Mouse (Mus musculus): ENCODE data around the gene Uba6. TPM values are rescaled to one million over a fixed set of nuclear protein-coding genes. Genes with fewer than 3 reads are reported as not detected.

The Uba6 gene
- total RNA-seq (2021) = 1 to 10 TPM; 4.8 to 6.4 TPM
- long read RNA-seq, experiment 1, partial matches to known transcripts = 1 of 2 reads
- long read RNA-seq, experiment 1, other reads (novel, unspliced or antisense) = 1 of 2 reads
- long read RNA-seq, experiment 2 = 0 reads

DNA sequence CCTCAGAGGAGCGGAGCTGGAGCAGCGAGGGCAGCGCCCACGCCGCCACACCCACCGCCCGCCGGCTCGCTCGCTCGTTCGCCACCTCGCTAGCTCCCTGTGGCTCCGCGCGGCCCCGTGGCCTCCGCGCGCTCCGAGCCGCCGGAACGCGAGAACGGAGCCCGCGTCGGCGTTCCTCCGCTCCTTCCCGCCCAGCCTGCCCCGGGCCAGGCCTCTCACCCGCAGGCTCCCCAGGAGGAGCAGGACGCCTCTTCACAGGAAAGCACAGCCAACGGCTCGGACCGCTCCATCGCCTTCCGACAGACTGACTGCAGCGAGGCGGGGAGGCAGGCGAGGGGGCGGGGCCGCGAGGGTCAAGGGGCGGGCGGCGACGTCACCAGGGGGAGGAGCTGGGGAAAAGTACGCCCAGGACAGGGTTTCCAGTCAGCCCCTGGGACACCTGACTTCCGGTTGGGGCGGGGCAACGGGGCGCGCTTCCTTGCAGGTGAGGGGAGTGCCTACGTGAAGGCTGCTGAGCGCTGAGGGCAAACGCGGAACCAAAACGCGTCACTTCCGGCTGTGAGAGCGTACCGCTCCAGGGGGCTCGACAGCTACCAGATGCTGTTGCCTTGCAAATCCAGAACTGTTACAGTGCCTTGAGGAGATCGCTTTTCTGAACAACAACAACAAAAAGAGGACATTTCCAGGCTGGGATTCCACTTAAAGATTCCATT, at the start of gene Uba6:
Gene Uba6 (minus strand): TSS at position 355 of the 713 bp plus-strand sequence.
- peak; percentile 98 for DNase-seq

DNA sequence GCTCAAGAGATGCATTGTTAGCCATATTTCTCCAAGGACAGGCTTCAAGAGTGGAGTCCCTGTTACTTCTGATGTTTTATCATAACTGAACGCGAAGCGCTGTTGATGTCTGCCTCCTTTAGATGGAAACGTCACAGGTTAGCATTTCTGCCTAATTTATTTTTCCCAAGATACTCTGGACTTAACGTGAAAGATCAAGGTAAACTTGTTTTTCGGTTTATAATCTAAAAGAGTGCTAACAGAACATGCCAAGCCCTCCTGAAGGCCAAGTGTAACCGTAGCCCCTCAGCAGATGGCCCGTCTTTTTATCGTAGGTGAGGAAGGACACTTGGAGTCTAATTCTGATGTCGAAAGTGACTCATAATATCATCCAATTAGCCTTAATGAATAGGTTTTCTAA, 25.2 kb upstream of the Uba6 start, which contains the start of gene Gnrhr:
Gene Gnrhr (minus strand): TSS at position 101 of the 400 bp plus-strand sequence.
- DNase-seq = no peak

DNA sequence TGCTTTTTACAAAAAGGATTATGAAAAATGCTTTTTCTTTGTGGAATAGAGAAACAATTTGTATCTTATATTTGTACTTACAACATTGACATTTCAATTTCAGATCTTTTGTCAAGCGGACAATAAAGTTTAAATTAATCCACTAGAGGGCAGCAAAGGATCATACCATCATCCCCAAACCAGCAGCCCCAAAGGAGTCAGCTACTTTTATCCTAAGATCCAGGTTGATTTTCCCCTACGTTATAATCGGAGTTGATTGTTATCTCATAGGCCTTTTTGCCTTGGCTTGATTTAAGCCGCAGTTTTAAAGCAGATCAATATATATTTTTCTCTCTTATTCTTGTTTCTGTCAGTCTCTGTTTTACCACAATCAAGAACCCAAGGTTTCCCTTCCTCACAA, 18.8 kb upstream of the Uba6 start:
- DNase-seq = no peak

DNA sequence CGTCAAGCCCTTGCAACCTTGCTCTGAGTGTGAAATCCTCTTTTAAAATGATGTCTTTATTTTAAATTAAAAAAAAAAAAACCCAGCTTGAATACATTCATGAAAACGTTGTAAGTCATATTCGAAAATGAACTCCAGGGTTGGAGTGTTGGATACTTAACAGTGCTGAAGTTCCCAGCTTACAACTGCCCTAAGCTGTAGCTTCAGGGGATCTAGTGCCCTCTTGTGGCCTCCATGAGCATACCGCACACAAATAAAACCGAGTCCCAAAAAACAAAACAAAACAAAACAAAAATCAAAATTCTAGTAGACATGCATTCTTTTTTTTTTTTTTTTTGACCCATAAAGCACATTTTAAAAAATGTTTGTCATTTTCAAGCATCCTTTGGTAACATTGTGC, 18.2 kb upstream of the Uba6 start:
- no peak for DNase-seq

DNA sequence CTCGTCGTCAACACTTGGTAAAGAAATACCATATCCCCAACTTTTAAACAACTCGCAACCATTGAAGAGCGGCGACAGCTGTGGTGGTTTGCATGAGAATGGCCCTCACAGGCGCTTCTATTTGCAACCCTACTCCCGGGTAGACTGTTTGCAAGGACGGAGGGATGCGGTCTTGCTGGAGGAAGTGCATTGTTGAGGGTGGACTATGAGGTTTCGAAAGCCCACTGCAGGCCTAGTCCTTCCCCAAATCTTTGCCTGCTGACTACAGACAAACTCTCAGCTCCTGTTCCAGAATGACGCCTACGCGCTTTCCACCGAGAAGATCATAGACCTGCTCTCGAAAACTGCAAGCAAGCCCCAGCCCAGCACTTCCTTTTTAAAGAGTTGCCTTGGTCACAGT, 17.7 kb upstream of the Uba6 start:
- DNase-seq = no peak

DNA sequence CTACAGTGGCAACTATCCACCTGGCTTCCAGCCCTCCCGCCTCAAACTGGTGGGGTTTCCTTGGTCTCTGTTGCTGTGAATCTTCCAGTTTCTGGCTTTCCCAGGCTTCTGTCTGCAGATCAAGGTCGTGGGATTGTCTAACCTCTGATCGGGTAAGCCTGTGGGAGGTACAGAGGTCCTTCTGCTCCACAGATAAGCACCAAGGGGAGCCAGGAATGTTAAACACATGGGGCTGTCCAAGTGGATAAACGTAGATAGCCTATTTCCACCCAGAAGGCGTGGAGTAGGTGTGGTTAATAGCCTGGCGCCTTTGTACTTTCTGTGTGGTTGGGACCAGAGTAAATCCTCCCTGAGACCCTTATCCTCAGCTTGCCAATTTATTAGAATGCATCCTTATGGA, 14.8 kb upstream of the Uba6 start:
- DNase-seq = no peak

DNA sequence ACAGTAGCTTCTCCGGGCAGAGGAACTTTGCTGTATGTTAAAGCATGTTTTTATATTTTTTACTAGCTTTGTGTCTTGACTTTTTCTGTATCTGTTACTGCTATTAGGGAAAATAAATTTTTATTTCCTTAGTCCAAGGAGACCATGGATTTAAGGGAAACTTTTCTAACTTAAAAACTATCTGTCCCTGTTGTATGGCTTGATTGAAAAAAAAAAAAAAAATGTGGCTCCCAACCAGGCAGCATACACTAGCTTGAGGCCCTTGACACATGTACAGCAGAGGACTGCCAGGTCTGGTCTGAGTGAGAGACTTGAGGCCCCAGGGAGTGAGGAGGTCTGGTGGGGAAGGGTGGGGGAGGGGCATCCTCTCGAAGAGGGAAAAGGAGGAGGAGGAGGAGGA, 1.2 kb upstream of the Uba6 start:
- DNase-seq = no peak

DNA sequence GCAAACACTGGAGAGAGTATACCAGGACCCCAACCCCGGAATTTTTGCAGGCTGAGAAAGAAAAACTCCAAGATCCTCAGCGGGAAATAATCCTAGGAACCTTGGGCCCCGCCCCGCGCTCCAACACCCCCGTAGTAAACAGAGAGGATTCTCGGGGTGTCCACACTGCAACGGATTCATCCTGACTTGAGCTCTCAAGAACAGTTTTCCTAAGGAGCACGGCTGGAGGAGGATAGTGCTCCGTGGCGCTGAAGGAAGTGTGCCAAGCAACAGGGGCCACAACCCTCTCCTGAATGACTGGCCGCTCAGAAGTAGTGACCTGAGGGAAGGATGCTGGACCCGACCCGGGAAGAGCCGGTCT, 535 bp downstream of the Uba6 start:
- DNase-seq = no peak

DNA sequence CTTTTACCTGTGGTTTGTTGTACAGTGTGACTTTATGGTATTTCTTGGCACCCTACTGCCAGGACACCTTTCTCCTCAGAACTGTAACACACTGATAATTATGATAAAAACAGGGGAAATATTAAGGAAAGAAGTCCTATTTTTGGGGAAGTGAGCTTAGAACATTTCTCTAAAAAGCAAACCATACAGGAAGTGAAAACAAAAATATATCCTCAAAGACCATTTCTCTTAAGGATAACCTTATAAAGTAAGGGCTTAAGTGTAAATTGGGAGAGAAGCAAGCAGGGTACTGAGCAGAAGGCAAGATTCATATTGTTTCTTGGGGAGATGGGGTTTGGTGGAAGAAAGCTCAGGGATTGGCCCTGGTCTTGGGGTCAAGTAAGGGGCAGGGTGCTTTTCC, 42.8 kb downstream of the Uba6 start:
- no peak for DNase-seq

DNA sequence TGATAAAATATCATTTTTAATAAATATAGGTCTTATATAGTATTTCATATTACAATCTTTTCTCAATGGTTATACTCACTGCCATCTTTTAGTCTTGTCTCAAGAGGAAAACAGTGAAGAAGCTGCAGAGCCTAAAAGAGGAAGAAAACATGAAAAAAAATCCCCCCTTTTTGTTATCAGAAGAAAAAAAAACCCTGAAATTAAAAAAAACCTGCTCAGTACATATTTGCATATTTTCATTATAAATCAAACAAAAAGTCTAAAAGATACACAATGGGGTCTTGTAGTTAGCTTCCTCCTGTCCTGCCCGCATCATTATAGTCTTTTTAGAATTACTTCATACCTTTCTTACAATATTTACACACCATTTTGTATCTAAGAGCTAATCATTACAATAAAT, 43.9 kb downstream of the Uba6 start:
- no peak for DNase-seq

DNA sequence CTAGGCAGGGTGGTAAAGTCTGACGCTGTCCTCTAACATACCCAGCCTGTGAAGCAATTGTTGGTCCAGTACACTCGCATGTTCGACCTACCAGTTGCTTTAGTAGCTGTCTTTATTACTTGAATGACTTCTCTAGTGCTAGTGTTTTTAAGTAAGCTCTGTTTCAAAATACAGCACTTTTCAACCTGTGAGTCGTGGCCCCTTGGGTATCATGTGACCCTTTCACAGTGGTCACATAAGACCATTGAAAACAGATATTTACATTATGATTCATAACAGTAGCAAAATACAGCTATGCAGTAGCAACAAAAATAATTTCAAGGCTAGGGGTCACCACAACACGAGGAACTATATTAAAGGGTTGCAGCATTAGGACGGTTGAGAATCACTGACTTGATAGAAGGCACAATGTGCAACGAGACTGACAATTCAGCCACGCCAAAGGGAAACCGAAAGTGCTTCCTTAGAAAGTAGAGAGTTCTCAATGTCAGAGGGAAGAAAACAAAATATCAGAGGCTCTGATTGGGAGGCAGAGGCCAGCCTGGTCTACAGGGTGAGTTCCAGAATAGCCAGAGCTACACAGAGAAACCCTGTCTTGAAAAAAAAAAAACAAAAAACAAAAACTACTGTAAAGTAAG, 54.0 kb downstream of the Uba6 start:
- DNase-seq = no peak

DNA sequence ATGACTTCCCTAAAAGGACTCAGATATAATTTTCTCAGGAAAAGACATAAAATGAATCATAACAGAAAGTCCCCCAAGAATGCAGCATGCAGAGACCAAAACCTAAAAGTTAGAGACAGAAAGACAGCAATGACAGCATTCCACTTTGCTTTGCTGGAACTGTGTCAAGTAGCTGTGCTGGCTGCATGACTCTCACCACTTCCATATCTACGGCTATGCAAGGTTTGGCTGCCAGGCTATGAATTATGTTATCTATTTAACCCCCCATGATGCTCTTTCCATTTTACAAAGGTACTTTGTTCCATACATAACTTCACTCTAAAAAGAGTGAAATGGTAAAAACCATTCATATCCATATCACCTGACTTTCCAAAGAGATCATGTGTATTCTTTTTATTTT, 58.6 kb downstream of the Uba6 start:
- DNase-seq = no peak

DNA sequence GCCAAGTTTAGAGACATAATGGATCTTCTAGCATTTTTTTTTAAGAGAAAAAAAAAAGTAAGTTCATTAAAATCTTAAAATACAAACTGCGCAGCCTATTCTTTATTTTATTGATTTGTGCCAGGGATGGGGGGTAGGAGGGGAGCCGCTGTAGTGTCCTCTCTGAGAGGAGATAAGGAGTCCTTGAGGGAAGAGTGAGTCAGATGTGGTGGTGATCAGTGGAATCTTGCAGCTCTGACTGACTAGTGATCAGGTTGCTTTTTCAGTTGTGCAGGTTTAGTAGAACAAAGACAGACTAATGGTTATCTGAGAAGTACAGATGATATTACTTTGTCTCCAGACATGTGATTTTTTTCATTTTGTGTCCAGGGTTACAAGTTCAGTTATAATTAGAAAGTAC, 59.6 kb downstream of the Uba6 start:
- DNase-seq = no peak

DNA sequence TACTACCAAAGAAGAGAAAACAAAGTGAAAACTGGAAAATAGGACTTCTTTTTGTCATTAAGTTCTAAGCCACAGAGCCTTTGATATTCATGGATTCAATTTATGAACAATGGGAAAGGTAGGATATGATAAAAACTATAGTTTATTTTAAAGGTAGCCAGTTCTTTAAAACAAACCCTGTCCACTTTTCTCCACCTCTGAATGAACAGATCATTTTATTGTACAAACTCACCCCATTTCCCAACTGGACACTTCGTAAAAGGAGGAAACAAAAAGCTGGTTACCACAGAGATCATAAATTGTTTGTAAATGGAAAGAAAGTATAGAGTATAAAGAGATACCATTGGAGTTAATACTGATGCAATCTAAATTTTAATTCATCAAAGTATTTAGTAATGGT, 61.5 kb downstream of the Uba6 start:
- DNase-seq = no peak

DNA sequence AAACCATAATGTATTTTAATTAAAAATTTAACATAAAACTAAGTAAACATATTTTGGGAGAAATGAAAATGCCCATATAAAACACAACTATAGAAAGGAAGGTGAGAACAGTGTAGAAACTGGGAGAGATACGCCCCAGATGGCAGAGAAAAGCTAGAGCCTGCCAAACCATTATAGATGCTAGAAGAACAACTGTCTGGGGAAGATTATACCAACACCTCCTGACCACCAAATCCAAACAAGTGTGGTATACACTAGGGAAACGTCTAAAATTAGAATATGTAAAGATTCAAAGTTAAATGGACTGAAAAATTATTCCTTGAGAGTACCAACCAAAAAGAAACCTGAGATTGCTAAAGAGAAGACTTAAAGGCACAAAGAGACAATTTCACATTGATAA, 66.0 kb downstream of the Uba6 start:
- DNase-seq = no peak

DNA sequence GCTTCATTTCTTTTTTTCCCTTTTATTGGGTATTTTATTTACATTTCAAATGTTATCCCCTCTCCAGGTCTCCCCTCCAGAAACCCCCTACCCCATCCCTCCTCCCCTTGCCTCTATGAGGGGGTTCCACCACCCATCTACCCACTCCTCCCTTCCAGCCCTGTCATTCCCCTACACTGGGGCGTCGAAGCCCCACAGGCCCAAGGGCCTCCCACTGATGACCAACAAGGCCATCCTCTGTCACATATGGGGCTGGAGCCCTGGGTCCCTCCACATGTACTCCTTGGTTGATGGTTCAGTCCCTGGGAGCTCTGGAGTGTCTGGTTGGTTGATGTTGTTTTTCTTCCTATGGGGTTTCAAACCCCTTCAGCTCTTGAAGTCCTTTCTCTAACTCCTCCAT, 70.4 kb downstream of the Uba6 start:
- DNase-seq = no peak

DNA sequence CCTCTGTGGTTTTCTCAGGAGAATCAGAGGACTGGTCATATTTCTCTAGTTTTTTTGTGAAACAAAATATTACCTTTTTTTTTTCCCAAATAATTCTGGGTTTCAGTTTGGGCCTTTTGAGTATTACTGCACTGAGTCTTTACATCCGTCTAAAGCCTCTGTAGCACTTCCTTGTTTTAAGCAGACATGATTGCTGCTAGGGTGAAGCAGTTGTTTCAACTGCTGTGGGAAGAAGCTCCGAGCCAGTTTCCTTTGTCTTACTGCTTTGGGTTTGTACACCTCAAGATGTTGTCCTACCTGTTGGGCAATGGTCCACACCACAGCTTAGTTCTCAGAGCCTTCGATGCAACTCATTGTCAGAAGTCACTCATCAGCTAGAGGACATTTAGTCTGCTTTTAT, 72.0 kb downstream of the Uba6 start:
- DNase-seq = no peak

DNA sequence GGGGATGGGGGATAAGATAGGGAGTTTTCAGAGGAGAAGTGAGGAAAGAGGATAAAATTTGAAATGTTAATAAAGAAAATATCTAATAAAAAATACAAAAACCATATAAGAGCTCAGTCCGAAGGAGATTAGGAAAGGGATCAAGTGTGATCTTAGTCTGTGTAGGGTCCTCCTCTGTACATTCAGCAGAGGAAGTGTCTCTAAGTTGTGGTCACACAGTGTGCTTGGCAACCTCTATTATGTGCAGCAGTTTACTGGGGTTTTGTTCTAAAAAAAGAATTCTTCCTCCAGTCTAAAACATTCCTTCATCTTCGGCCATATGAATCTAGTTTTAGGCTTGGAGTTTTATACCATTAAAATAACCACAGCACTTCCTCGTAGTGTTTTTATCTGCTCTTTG, 73.6 kb downstream of the Uba6 start:
- DNase-seq = no peak

DNA sequence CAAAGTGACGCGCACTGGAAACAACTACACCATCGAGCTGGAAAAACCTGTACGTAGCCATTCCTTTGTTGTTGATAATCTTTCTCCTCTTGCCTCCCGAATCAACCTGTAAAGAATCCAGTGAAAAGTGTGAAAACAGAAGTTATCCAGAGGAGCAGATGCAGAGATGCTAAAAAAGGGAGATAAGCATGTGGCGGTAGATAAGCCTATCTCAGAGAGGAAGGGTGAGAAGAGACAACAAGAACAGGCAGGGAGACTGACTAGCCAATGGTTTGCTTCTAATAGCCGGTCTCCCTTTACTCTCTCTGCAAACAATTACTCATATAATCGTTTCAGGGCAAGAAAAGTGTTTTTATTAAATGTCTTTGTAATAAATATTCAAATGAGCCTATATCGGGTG, 77.8 kb downstream of the Uba6 start:
- DNase-seq = no peak

DNA sequence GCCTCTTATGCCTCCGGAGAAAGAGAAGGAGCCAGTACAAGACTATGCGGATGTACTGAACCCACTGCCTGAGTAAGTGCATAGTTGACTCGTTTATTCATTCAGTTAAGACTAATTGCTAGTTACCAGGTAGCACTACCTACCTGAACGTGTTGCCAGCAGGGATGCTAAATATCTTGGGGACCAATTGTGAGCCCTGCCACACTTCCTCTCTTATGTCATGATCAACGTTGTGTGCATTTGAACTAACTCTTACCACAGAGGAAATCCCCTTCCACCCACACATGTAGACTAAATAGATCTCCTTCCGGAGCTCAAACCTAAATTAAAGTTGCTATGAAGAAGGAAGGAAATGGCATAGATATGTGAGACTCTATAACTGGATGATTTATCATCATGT, 85.9 kb downstream of the Uba6 start:
- no peak for DNase-seq

DNA sequence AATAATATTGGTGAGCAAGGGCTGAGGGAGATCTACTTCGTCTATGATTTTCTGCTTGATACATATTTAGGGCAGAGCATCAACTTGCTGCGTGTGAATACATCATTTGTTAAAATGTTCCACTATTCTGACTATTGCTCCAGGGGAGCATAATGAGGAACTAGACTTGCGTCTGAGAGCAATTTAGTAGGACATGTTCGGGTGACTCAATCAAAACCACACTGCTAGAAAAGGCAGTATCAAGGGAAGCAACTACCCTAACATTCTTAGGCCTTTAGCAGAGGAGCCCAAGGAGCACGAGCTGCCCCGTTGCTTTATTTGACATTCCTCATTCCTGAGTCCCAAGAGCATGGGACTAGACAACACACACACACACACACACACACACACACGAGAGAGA, 87.6 kb downstream of the Uba6 start:
- DNase-seq = no peak

DNA sequence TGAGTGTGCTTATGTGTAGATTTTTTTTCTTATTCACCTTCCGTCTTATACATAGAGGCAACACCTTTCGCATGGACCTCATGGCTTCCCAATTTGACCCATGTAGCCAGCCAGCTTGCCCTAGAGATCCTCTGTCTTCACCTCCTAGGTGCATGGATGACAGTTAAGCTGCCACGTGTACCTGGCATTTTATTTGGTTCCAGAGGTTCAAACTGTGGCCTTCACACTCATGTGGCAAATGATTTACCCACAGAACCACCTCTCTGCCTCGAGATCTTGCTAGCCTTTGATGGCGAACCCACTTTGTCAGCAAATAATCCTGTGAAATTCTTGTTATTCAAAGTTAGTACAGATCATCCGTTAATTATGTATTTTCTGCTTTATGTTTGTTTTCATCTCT, 88.6 kb downstream of the Uba6 start:
- DNase-seq = no peak

DNA sequence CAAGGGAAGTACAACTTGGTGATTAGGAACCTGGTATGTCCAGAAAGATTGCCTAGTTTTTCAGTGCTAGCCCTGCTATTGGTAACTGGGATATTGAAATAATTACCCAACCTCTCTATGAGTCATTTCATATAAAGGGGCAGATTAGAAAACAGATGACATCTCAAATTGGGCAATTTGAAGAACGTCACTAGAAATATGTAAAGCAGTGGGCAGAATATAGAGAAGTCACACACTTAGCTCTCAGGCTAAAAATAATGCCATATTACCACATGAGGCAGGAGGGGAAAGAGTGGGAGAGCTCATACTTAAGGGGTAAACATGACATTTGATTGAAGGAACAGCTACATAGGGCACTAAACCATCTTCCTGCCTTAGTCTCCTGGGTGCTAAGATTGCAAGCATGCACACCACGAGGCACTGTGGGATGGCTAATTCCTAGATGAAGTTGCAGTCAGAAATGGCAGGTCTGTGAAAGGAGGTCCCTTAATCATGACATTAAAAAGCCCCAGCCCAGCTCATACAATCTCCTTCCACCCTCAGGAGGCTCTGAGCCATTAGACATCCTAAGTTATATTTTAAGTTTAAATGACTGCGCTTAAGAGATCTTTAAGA, 93.8 kb downstream of the Uba6 start:
- DNase-seq = no peak

All from gastrocnemius, postnatal 10 days (tissue).